Mouse (Mus musculus) intestine, embryonic 14.5 days (tissue): ENCODE data around the gene Dpp7. TPM values are rescaled to one million over a fixed set of nuclear protein-coding genes. Genes with fewer than 3 reads are reported as not detected.

Source experiments
- ATAC-seq: fragments of 200-750 bp; cut with Nextera tagmentation; replicated peaks from 2 replicates; pipeline ENCODE4 v1.8.0; 2017; ENCODE audit warnings: low read depth, moderate number of reproducible peaks, moderate TSS enrichment, moderate library complexity; ENCODE audit not compliant: low FRiP score, low TSS enrichment
- DNase-seq: peaks from one replicate; pipeline ENCODE4 v3.0.0-alpha.2; 2018; ENCODE audit warnings: low spot score
- H3K27ac ChIP-seq: fragments of 300-500 bp; sonication (generic); 2 replicates; pipeline ENCODE4 v1.5.1; 2014; ENCODE audit warnings: low read depth, mild to moderate bottlenecking, control low read depth
- H3K27me3 ChIP-seq: fragments of 300-500 bp; sonication (generic); replicated peaks from 2 replicates; pipeline ENCODE4 v1.6.1; 2014; ENCODE audit warnings: low read length, control low read depth; ENCODE audit not compliant: control insufficient read depth, insufficient read depth
- H3K36me3 ChIP-seq: fragments of 300-500 bp; sonication (generic); 2 replicates; pipeline ENCODE4 v1.6.1; 2014; ENCODE audit warnings: low read length, control low read depth; ENCODE audit not compliant: control insufficient read depth, insufficient read depth
- H3K4me1 ChIP-seq: fragments of 300-500 bp; sonication (generic); replicated peaks from 2 replicates; pipeline ENCODE4 v1.6.1; 2014; ENCODE audit warnings: low read length, control low read depth, mixed read lengths; ENCODE audit not compliant: control insufficient read depth, insufficient read depth
- H3K4me2 ChIP-seq: fragments of 300-500 bp; sonication (generic); 2 replicates; pipeline ENCODE4 v1.6.1; 2014; ENCODE audit warnings: low read length
- H3K4me3 ChIP-seq: fragments of 300-500 bp; sonication (generic); 2 replicates; pipeline ENCODE4 v1.5.1; 2014; ENCODE audit warnings: low read depth, low read length, control low read depth, mixed read lengths
- H3K9ac ChIP-seq: fragments of 300-500 bp; sonication (generic); 2 replicates; pipeline ENCODE4 v1.6.1; 2014; ENCODE audit warnings: mild to moderate bottlenecking, low read length
- H3K9me3 ChIP-seq: fragments of 300-500 bp; sonication (generic); 2 replicates; pipeline ENCODE4 v1.6.1; 2016; ENCODE audit warnings: low read length, control low read depth; ENCODE audit not compliant: control insufficient read depth
- WGBS: fragments of 180-500 bp; shearing (Covaris S2); extraction: QIAGEN DNeasy Blood & Tissue Kit; methylation state at CpG from one replicate; pipeline ENCODE4 v1.1.7; 2014; 5-methylcytosine and 5-hydroxymethylcytosine counted together
- polyA plus RNA-seq: library from polyadenylated mRNA; unstranded; fragments of >200 nt; fragmentation: Nextera tagmentation; extraction: Ambion mirVana; gene quantifications from 2 replicates; pipeline ENCODE4 v1.2.1, GENCODE M21; 2014

Gene Dpp7
- polyA plus RNA-seq, 1 experiment from 2014 or later = 24.1 TPM

DNA sequence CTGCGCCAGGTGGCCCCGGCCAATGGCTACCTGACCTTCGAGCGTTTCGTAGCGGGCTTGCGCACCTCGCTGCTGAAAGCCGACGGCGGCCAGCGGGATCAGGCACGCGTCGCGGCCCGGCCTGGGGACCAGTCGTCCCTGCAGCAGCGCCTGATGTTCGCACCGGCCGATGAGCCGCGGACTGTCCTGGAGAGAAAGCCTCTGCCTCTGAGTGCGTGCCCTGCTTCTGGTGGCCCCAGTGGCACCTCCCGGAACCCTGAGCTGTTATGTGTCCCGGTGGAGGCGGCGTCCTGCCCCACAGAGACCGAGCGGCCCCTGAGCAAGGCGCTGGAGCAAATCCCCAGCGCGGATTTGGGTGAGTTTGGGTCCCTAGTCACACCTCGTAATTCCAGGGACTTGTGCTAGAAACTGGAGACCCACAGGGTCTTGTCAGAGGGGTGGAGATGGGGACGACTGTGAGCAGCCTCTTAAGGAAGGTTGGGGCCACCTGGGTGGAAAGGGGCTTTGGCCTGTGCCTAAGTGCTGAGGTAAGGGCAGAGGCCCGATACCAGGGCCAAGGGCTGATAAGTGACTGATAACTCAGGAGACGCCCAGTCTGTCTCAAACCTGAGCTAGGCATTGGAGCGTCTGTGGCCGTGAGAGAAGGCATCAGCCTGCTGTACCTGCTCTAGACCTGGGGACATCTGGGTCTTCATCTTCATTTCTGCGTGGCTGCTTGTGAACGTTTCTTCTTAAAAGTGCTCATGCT lies 16.7 kb upstream of the Dpp7 start:
- Histone ChIP-seq H3K27ac (no peak overlapping the region), H3K36me3 (peaks cover 28% of the 10 kb centered on the region), H3K4me3 (peak overlapping the region; percentile 69), H3K9ac (peak overlapping the region; percentile 59), H3K9me3 (no peaks in the 10 kb centered on the region), H3K27me3 (no peaks in the 10 kb centered on the region), H3K4me2 (peak overlapping the region; percentile 95), H3K4me1 (peaks cover 14% of the 10 kb centered on the region)
- no peak for DNase-seq
- WGBS = 2% methylated on average over 42 of the region's 42 CpGs
- peak; percentile 20; the same call in 1 of the 2 replicates for ATAC-seq

- WGBS = under 1% methylated on average over 65 of the region's 65 CpGs
- peak within 1 kb of the TSS; percentile 95 for H3K4me2 ChIP-seq
- ATAC-seq (peak; percentile 87), DNase-seq (peak; percentile 85)
- H3K4me1 ChIP-seq = peaks cover 14% of the 10 kb centered on the region
- peak within 1 kb of the TSS; percentile 59 for H3K9ac ChIP-seq
- peaks cover 20% of the 10 kb centered on the region for H3K36me3 ChIP-seq
- H3K27ac ChIP-seq = peak within 1 kb of the TSS; percentile 81
- peak within 1 kb of the TSS; percentile 69 for H3K4me3 ChIP-seq
- H3K27me3 ChIP-seq = no peaks in the 10 kb centered on the region
- H3K9me3 ChIP-seq = no peaks in the 10 kb centered on the region
Observed at GRCm38 (mm10) chr2:25371764-25372643, 15.8 kb upstream of the Dpp7 start, which contains the start of gene Sapcd2. Gene Sapcd2 (plus strand): TSS chr2:25372321.

- no peak overlapping the region for H3K27ac ChIP-seq
- no peaks in the 10 kb centered on the region for H3K27me3 ChIP-seq
- ATAC-seq (no peak), DNase-seq (no peak)
- H3K9me3 ChIP-seq = no peaks in the 10 kb centered on the region
- H3K4me1 ChIP-seq = peaks cover 14% of the 10 kb centered on the region
- no peak overlapping the region for H3K4me3 ChIP-seq
- WGBS = 85% methylated on average over 3 of the region's 3 CpGs
- peaks cover 3% of the 10 kb centered on the region; the same call in 1 of the 2 replicates for H3K36me3 ChIP-seq
- no peak overlapping the region for H3K4me2 ChIP-seq
- no peak overlapping the region for H3K9ac ChIP-seq
Observed at GRCm38 (mm10) chr2:25369996-25370395, 13.8 kb upstream of the Dpp7 start.

DNA sequence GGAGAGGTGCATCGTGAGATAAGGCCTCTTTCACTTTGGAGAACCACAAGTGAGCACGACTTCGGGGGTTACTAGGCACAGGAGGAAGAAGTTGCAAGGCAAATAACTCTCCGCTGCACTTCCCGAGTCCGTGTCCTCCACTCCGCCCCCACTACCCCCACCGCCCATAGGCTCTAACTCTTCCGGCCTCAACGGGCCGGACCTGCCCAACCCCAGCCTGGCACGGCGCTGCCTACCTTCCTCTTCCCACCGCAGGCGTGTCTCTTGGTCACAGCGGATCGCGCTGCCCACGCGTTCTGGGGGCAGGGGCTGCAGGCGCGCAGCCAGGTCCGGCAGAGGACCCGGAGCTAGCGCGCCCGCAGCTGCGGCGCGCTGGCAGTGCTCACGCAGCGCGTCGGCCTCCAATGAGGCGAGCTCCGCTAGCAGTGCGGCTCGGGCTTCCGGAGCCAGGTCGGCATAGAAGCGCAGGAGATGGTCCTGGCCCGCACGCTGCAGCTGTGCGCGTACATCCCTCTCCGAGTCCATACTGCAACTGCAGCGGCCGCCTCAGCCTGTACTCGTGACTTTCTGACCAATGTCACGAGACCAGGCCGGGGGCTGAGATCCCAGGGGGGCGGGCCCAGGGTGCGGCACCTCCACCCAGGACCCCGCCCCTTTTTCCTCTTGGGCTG lies 9.1 kb upstream of the Dpp7 start, which contains the start of gene Uap1l1:
Gene Uap1l1, minus strand, starts transcription at position 592 of the 671 bp plus-strand sequence.
- ATAC-seq (peak; percentile 83), DNase-seq (peak; percentile 88)
- under 1% methylated on average over 53 of the region's 54 CpGs for WGBS
- Histone ChIP-seq H3K4me2 (peak within 1 kb of the TSS; percentile 94), H3K4me1 (no peaks in the 10 kb centered on the region), H3K4me3 (peak within 1 kb of the TSS; percentile 74), H3K27me3 (no peaks in the 10 kb centered on the region), H3K27ac (no peak within 1 kb of the TSS), H3K9ac (peak within 1 kb of the TSS; percentile 48), H3K36me3 (0 out of 2 replicates have a peak, but pooled peaks cover 3% of the 10 kb centered on the region), H3K9me3 (no peaks in the 10 kb centered on the region)

DNA sequence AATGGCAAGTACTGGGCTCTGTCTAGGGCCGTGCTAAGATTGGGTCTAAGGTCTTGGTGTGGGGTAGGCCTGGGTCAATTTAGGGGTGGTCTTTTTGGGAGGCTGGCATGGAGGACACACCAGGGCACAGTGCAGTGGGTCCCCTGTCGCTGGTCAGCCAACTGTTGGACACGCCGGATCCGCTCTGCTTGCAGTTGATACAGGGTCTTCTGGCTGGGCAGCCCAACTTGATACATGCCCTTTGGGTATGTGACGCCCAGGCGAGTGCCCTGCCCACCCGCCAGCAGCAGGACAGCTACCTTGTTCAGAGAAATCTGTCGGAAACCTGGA lies 8.6 kb upstream of the Dpp7 start:
- H3K9ac ChIP-seq = peak overlapping the region; percentile 48
- H3K36me3 ChIP-seq = 0 out of 2 replicates have a peak, but pooled peaks cover 3% of the 10 kb centered on the region
- no peaks in the 10 kb centered on the region for H3K27me3 ChIP-seq
- H3K9me3 ChIP-seq = no peaks in the 10 kb centered on the region
- 35% methylated on average over 9 of the region's 9 CpGs for WGBS
- ATAC-seq (peak; percentile 7), DNase-seq (peak; percentile 59)
- peak overlapping the region; percentile 94 for H3K4me2 ChIP-seq
- no peaks in the 10 kb centered on the region for H3K4me1 ChIP-seq
- H3K4me3 ChIP-seq = peak overlapping the region; percentile 74
- no peak overlapping the region for H3K27ac ChIP-seq

GRCm38 (mm10) chr2:25364313-25364712 lies 8.2 kb upstream of the Dpp7 start:
- no peak overlapping the region for H3K9ac ChIP-seq
- 82% methylated on average over 4 of the region's 4 CpGs for WGBS
- H3K27me3 ChIP-seq = no peaks in the 10 kb centered on the region

DNA sequence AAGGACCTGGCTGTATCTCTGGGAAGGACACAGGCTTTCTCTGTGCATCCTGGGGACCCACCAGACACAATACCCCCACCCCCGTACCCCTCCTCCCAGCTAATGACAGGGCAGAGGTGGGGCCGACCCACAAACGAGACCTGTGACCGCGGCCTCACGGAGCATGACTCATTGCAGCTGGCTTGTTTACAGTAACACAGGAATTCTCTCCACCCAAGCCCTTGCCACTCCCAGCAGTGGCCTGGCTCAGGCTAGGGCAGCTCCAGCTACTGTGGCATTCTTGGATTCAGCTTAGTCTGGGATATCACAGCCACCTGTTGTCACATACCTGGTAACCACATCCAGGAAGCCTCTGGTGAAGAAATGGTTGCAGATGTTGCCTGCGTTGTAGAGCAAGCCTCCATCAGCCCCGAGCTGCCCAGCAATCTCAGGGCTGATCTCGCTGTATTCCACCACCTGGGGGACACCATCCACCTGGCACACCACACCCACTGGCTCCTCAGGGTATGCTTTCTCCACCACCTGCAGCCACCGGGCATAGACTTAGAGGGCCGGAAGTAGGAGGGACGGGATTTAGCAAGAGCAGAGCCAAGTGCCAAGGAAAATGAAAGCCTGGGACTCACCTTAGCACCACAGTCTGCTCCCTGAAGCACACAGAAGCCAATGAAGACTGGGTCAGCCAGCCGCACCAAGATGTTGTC lies 7.5 kb upstream of the Dpp7 start:
- Histone ChIP-seq H3K4me3 (no peak overlapping the region), H3K27ac (no peak overlapping the region), H3K36me3 (0 out of 2 replicates have a peak, but pooled peaks cover 3% of the 10 kb centered on the region), H3K4me2 (no peak overlapping the region), H3K27me3 (no peaks in the 10 kb centered on the region), H3K4me1 (no peaks in the 10 kb centered on the region), H3K9ac (no peak overlapping the region), H3K9me3 (no peaks in the 10 kb centered on the region)
- no peak; the same call in 1 of the 2 replicates for ATAC-seq
- DNase-seq = peak; percentile 58
- WGBS = 41% methylated on average over 13 of the region's 13 CpGs

More at GRCm38 (mm10) chr2:25364313-25364712, 8.2 kb upstream of the Dpp7 start:
- Histone ChIP-seq H3K4me1 (no peaks in the 10 kb centered on the region), H3K4me2 (peak overlapping the region; percentile 94), H3K27ac (no peak overlapping the region), H3K4me3 (peak overlapping the region; percentile 74), H3K36me3 (0 out of 2 replicates have a peak, but pooled peaks cover 3% of the 10 kb centered on the region), H3K9me3 (no peaks in the 10 kb centered on the region)
- no peak for DNase-seq
- ATAC-seq = no peak
